Mouse (Mus musculus) forebrain, embryonic 14.5 days (tissue): ENCODE data around the gene Shld2. TPM values are rescaled to one million over a fixed set of nuclear protein-coding genes. Genes with fewer than 3 reads are reported as not detected.

Experiments
- ATAC-seq: fragments of 200-750 bp; cut with Nextera tagmentation; 2 replicates; pipeline ENCODE4 v1.8.0; 2017; ENCODE audit warnings: mild to moderate bottlenecking, moderate library complexity
- DNase-seq: peaks from one replicate; pipeline ENCODE4 v3.0.0-alpha.2; 2015; ENCODE audit warnings: low spot score
- H3K27ac ChIP-seq: fragments of 300-500 bp; sonication (generic); 2 replicates; pipeline ENCODE4 v1.5.1; 2014; ENCODE audit warnings: low read depth, mild to moderate bottlenecking, control low read depth, low read length, moderate library complexity
- H3K27me3 ChIP-seq: fragments of 300-500 bp; sonication (generic); replicated peaks from 2 replicates; pipeline ENCODE4 v1.6.1; 2014; ENCODE audit warnings: low read length, control low read depth, mixed read lengths; ENCODE audit not compliant: control insufficient read depth, insufficient read depth
- H3K36me3 ChIP-seq: fragments of 300-500 bp; sonication (generic); 2 replicates; pipeline ENCODE4 v1.6.1; 2014; ENCODE audit warnings: low read length, control low read depth; ENCODE audit not compliant: control insufficient read depth, insufficient read depth
- H3K4me1 ChIP-seq: fragments of 300-500 bp; sonication (generic); 2 replicates; pipeline ENCODE4 v1.6.1; 2014; ENCODE audit warnings: antibody characterized with exemption, low read length, control low read depth; ENCODE audit not compliant: control insufficient read depth, insufficient read depth
- H3K4me2 ChIP-seq: fragments of 300-500 bp; sonication (generic); 2 replicates; pipeline ENCODE4 v1.6.1; 2014; ENCODE audit warnings: mild to moderate bottlenecking, control low read depth, low read length
- H3K4me3 ChIP-seq: fragments of 300-500 bp; sonication (generic); 2 replicates; pipeline ENCODE4 v1.5.1; 2014; ENCODE audit warnings: low read depth, low read length, control low read depth
- H3K9ac ChIP-seq: fragments of 300-500 bp; sonication (generic); 2 replicates; pipeline ENCODE4 v1.6.1; 2014; ENCODE audit warnings: mild to moderate bottlenecking, low read length, control low read depth, moderate library complexity
- H3K9me3 ChIP-seq: fragments of 300-500 bp; sonication (generic); replicated peaks from 2 replicates; pipeline ENCODE4 v1.6.1; 2016; ENCODE audit warnings: low read length, control low read depth, mixed read lengths; ENCODE audit not compliant: control insufficient read depth
- WGBS: fragments of 180-500 bp; shearing (Covaris S2); extraction: QIAGEN DNeasy Blood & Tissue Kit; methylation state at CpG from one replicate; pipeline ENCODE4 v1.1.7; 2014; 5-methylcytosine and 5-hydroxymethylcytosine counted together
- polyA plus RNA-seq: library from polyadenylated mRNA; unstranded; fragments of >200 nt; fragmentation: Nextera tagmentation; extraction: Ambion mirVana; gene quantifications from 2 replicates; pipeline ENCODE4 v1.2.1, GENCODE M21; 2014

The Shld2 gene
- polyA plus RNA-seq, 1 experiment from 2014 or later = 8.6 TPM

- no peak overlapping the region for H3K4me3 ChIP-seq
- H3K9ac ChIP-seq = no peak overlapping the region
- no peaks in the 10 kb centered on the region for H3K27me3 ChIP-seq
- H3K4me1 ChIP-seq = no peaks in the 10 kb centered on the region
- H3K36me3 ChIP-seq = peaks cover 8% of the 10 kb centered on the region; the same call in 1 of the 2 replicates
- no peak overlapping the region for H3K27ac ChIP-seq
- H3K4me2 ChIP-seq = no peak overlapping the region
- 88% methylated on average over 8 of the region's 8 CpGs for WGBS
- ATAC-seq (no peak), DNase-seq (no peak)
- H3K9me3 ChIP-seq = no peaks in the 10 kb centered on the region
Measured at GRCm38 (mm10) chr14:34349007-34349406, 38.7 kb upstream of the Shld2 start.

- no peak overlapping the region for H3K27ac ChIP-seq
- H3K4me3 ChIP-seq = no peak overlapping the region
- ATAC-seq (no peak), DNase-seq (no peak)
- H3K36me3 ChIP-seq = peaks cover 11% of the 10 kb centered on the region
- WGBS = 85% methylated on average over 7 of the region's 7 CpGs
- H3K9me3 ChIP-seq = no peaks in the 10 kb centered on the region
- H3K9ac ChIP-seq = no peak overlapping the region
- H3K4me2 ChIP-seq = no peak overlapping the region
- H3K4me1 ChIP-seq = no peaks in the 10 kb centered on the region
- no peaks in the 10 kb centered on the region for H3K27me3 ChIP-seq
Measured at GRCm38 (mm10) chr14:34348301-34348700, 38.0 kb upstream of the Shld2 start.

- no peaks in the 10 kb centered on the region for H3K9me3 ChIP-seq
- DNase-seq = no peak
- peaks cover 24% of the 10 kb centered on the region for H3K36me3 ChIP-seq
- H3K4me2 ChIP-seq = no peak overlapping the region
- no peaks in the 10 kb centered on the region for H3K4me1 ChIP-seq
- no peak overlapping the region for H3K4me3 ChIP-seq
- WGBS = 95% methylated on average over 5 of the region's 5 CpGs
- no peak overlapping the region for H3K9ac ChIP-seq
- no peak overlapping the region for H3K27ac ChIP-seq
- no peaks in the 10 kb centered on the region for H3K27me3 ChIP-seq
- no peak for ATAC-seq
Measured at GRCm38 (mm10) chr14:34347084-34347483, 36.8 kb upstream of the Shld2 start.

- Histone ChIP-seq H3K4me1 (no peaks in the 10 kb centered on the region), H3K9ac (no peak overlapping the region), H3K4me3 (no peak overlapping the region), H3K27ac (no peak overlapping the region), H3K36me3 (peaks cover 35% of the 10 kb centered on the region), H3K27me3 (no peaks in the 10 kb centered on the region), H3K4me2 (no peak overlapping the region), H3K9me3 (no peaks in the 10 kb centered on the region)
- peak; percentile 15; the same call in 1 of the 2 replicates for ATAC-seq
- 63% methylated on average over 12 of the region's 12 CpGs for WGBS
- peak; percentile 7 for DNase-seq
Measured at GRCm38 (mm10) chr14:34345771-34346566, 35.7 kb upstream of the Shld2 start.

GRCm38 (mm10) chr14:34344361-34344760 is 34.1 kb upstream of the Shld2 start:
- 76% methylated on average over 5 of the region's 5 CpGs for WGBS
- no peak for DNase-seq
- ATAC-seq = no peak

DNA sequence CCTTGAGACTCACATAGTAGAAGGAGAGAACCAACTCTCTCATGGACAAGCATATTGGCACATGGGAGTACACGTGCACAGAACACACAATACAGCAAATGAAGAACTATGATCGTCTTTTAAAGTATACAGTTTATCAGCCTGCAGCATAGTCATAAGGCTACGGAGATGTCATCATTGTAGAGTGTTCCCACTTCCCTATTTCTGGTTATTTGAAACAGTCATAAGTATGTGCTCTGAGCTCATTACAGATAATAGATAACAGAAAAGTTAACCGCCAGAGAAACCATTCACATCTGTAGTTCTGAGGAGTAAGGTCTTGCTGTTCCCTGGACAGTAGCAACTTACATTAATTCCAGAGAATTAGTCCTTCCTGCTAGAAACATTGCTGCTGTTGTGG is 32.8 kb upstream of the Shld2 start:
- ATAC-seq = no peak
- Histone ChIP-seq H3K4me1 (no peaks in the 10 kb centered on the region), H3K27ac (no peak overlapping the region), H3K9me3 (no peaks in the 10 kb centered on the region), H3K36me3 (peaks cover 58% of the 10 kb centered on the region), H3K9ac (no peak overlapping the region), H3K4me2 (no peak overlapping the region), H3K4me3 (no peak overlapping the region), H3K27me3 (no peaks in the 10 kb centered on the region)
- WGBS = 92% methylated on average over 4 of the region's 4 CpGs
- DNase-seq = no peak

More at GRCm38 (mm10) chr14:34344361-34344760, 34.1 kb upstream of the Shld2 start:
- no peaks in the 10 kb centered on the region for H3K4me1 ChIP-seq
- no peak overlapping the region for H3K4me3 ChIP-seq
- H3K36me3 ChIP-seq = peaks cover 47% of the 10 kb centered on the region
- H3K27me3 ChIP-seq = no peaks in the 10 kb centered on the region
- H3K4me2 ChIP-seq = no peak overlapping the region
- no peaks in the 10 kb centered on the region for H3K9me3 ChIP-seq
- H3K27ac ChIP-seq = no peak overlapping the region
- H3K9ac ChIP-seq = no peak overlapping the region

DNA sequence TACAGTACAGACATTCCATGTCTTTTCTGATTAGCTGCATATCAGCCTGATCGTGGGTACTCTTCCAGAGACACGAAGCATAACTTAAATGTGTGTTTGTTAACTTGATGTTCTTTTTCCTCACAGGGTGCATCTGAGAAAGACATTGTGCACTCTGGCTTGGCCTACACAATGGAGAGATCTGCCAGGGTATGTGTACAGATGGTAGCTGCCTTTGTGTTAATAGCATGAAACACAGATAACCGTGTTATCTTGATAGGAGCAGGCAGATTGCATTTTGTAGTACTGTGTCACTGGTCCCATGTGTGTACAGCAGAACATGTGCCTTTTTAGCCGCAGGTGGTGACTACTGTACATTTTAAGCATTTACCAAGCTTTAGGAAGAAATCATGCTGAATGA is 31.7 kb upstream of the Shld2 start:
- Histone ChIP-seq H3K4me2 (no peak overlapping the region), H3K27me3 (no peaks in the 10 kb centered on the region), H3K27ac (no peak overlapping the region), H3K36me3 (peaks cover 68% of the 10 kb centered on the region), H3K9me3 (no peaks in the 10 kb centered on the region), H3K9ac (no peak overlapping the region), H3K4me3 (no peak overlapping the region), H3K4me1 (no peaks in the 10 kb centered on the region)
- ATAC-seq = no peak
- DNase-seq = no peak
- WGBS = 89% methylated on average over 4 of the region's 4 CpGs

GRCm38 (mm10) chr14:34339446-34339845 is 29.2 kb upstream of the Shld2 start:
- peaks cover 88% of the 10 kb centered on the region for H3K36me3 ChIP-seq
- no peak overlapping the region for H3K4me3 ChIP-seq
- WGBS = 17% methylated on average over 1 of the region's 1 CpGs
- H3K9me3 ChIP-seq = no peaks in the 10 kb centered on the region
- DNase-seq (peak; percentile 14), ATAC-seq (no peak)
- no peak overlapping the region for H3K4me2 ChIP-seq
- H3K4me1 ChIP-seq = no peaks in the 10 kb centered on the region
- H3K27ac ChIP-seq = no peak overlapping the region
- no peaks in the 10 kb centered on the region for H3K27me3 ChIP-seq
- H3K9ac ChIP-seq = no peak overlapping the region

DNA sequence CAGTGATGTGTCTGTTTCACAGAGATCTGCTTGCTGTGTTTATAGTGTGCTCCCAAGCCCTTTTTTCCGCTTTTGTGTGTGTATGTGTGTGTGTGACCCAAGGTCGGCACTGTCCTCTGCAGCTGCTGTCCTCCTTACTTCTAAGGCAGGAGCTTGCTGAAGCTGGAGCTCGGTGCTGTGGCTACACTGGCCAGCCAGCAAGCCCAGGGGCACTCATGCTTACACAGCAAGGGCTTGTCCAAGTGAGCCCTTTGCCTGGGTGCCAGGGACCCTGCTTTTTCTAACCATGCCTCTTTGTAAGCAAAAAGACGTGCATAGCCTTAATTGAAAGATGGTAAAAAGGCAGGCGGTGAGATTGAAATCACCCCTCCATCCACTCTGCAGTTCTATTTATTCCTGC is 22.2 kb upstream of the Shld2 start:
- ATAC-seq (peak; percentile 86), DNase-seq (peak; percentile 57)
- Histone ChIP-seq H3K36me3 (peaks cover 67% of the 10 kb centered on the region), H3K27me3 (no peaks in the 10 kb centered on the region), H3K4me2 (no peak overlapping the region), H3K4me3 (no peak overlapping the region), H3K27ac (peak overlapping the region; percentile 3; the same call in 1 of the 2 replicates), H3K9ac (no peak overlapping the region), H3K9me3 (no peaks in the 10 kb centered on the region), H3K4me1 (peaks cover 5% of the 10 kb centered on the region; the same call in 1 of the 2 replicates)
- 69% methylated on average over 5 of the region's 5 CpGs for WGBS
